ENCODE assay signal across 12 mouse cellular contexts in genomic region chr10:81460471-81460870, GRCm38 (mm10). TPM values are rescaled to one million over a fixed set of nuclear protein-coding genes. Genes with fewer than 3 reads are reported as not detected.
A peak's percentile ranks its signal among the peaks of the same experiment; 100 is the strongest.
DNase-seq lines count a peak whose midpoint lies in the region.
"Had no signal": no experiment of that assay in that cellular context is flagged by ENCODE, and none has a peak within 500 bp of the region (broad histone marks: within the 10 kb centered on the region; RNA-seq: fewer than 3 reads in every experiment).

No protein-coding gene starts in this region.

- DNase-seq in heart, adult 11 months, result peak; percentile 86
- DNase-seq in heart, adult 18-20 months, result no peak
- DNase-seq in layer of hippocampus, postnatal 10 days (ENCODE audit: low spot score in 2 of 2), result peak; percentile 10 to 20
- DNase-seq in layer of hippocampus, adult 9-10 months (ENCODE audit: low spot score), result no peak
- peak; percentile 40 to 50 for DNase-seq in right cerebral cortex, postnatal 10 days (ENCODE audit: low spot score in 2 of 2)
- DNase-seq in right cerebral cortex, adult 18-20 months, result no peak
- DNase-seq in right cerebral cortex, postnatal 4 days, result peak; percentile 28
- DNase-seq: gastrocnemius, postnatal 25 days; lung, embryonic 14.5 days; thymus, postnatal 14 days had no signal

RNA-seq across cellular contexts. Expression of gene Nfic, which starts 5.0 kb away (rescaled TPM):
- 10 to 100 TPM; 91.0 to 93.4 TPM for total RNA-seq in heart, adult 18-20 months (2021)
- 10 to 100 TPM; 51.2 to 55.8 TPM for total RNA-seq in layer of hippocampus, postnatal 10 days (2021)

RNA-seq across cellular contexts. Expression of gene Celf5, which starts 22.0 kb away (rescaled TPM):
- total RNA-seq in heart, adult 18-20 months (2021), result under 1 TPM; 0.17 to 0.21 TPM
- 100 to 1,000 TPM; 259 to 261 TPM for total RNA-seq in layer of hippocampus, postnatal 10 days (2021)
- total RNA-seq: liver, adult 2 months; megakaryocyte progenitor cell, adult 5-6 weeks had no signal

RNA-seq across cellular contexts. Expression of gene Ncln, which starts 35.7 kb away (rescaled TPM):
- 10 to 100 TPM; 61.9 to 64.3 TPM for total RNA-seq in heart, adult 18-20 months (2021)
- total RNA-seq in layer of hippocampus, postnatal 10 days (2021), result 100 to 1,000 TPM in 1 of 2 experiments, 10 to 100 TPM in 1; 89.3 to 116 TPM

RNA-seq across cellular contexts. Expression of gene S1pr4, which starts 39.5 kb away (rescaled TPM):
- 1 to 10 TPM; 1.2 to 2.8 TPM for total RNA-seq in heart, adult 18-20 months (2021)
- total RNA-seq in layer of hippocampus, postnatal 10 days (2021), result under 1 TPM in 1 of 2 experiments, not detected in 1; 0.30 TPM

Comparison
In these comparisons a context has a peak if more than half of its experiments do, and no peak if none do; other contexts are left out.
1. DNase-seq: peak in heart, adult 11 months (single experiment), layer of hippocampus, postnatal 10 days (2 of 2), right cerebral cortex, postnatal 10 days (2 of 2) and right cerebral cortex, postnatal 4 days (single experiment); none in heart, adult 18-20 months (0 of 2), layer of hippocampus, adult 9-10 months (single experiment) and right cerebral cortex, adult 18-20 months (single experiment).
2. RNA of gene Celf5, which starts 22.0 kb away (total RNA-seq): 259 to 261 TPM in layer of hippocampus, postnatal 10 days; 0.17 to 0.21 TPM in heart, adult 18-20 months; every median in the first group is over 100 times any median in the second.